Mouse (Mus musculus) liver, adult 2 months (tissue): ENCODE measurements around the gene Ppfia2. TPM values are rescaled to one million over a fixed set of nuclear protein-coding genes. Genes with fewer than 3 reads are reported as not detected.

Experiments
- DNase-seq: peaks from one replicate; pipeline ENCODE4 v3.0.0-alpha.2; 2011; ENCODE audit warnings: low read depth, low spot score; ENCODE audit errors: extremely low read depth
- H3K27ac ChIP-seq: fragments of 200-500 bp; replicated peaks from 2 replicates; pipeline ENCODE4 v1.5.1; 2012; ENCODE audit warnings: low read depth, mild to moderate bottlenecking, control low read depth, inconsistent platforms, low read length; ENCODE audit not compliant: insufficient read depth
- H3K27me3 ChIP-seq: fragments of 200-500 bp; 2 replicates; pipeline ENCODE4 v1.6.1; 2012; ENCODE audit warnings: mild to moderate bottlenecking, moderate library complexity, low read length, inconsistent platforms; ENCODE audit not compliant: control insufficient read depth, insufficient read depth
- H3K36me3 ChIP-seq: fragments of 200-500 bp; 2 replicates; pipeline ENCODE4 v1.6.1; 2012; ENCODE audit warnings: low read length, inconsistent platforms; ENCODE audit not compliant: control insufficient read depth, insufficient read depth
- H3K4me1 ChIP-seq: fragments of 200-500 bp; 2 replicates; pipeline ENCODE4 v1.6.1; 2011; ENCODE audit warnings: low read length; ENCODE audit not compliant: control insufficient read depth, insufficient read depth
- H3K4me3 ChIP-seq: fragments of 200-500 bp; 2 replicates; pipeline ENCODE4 v1.5.1; 2011; ENCODE audit warnings: low read depth, mild to moderate bottlenecking, control low read depth, low read length, moderate library complexity; ENCODE audit not compliant: insufficient read depth
- H3K79me2 ChIP-seq: fragments of 200-500 bp; 2 replicates; pipeline ENCODE4 v1.6.1; 2012; ENCODE audit warnings: inconsistent platforms, mild to moderate bottlenecking, low read length, moderate library complexity; ENCODE audit not compliant: control insufficient read depth, insufficient read depth
- H3K9ac ChIP-seq: fragments of 200-500 bp; 2 replicates; pipeline ENCODE4 v1.6.1; 2012; ENCODE audit warnings: low read depth, mild to moderate bottlenecking, control low read depth, inconsistent platforms, low read length
- CTCF ChIP-seq: fragments of 200-500 bp; IDR thresholded peaks from 2 replicates; pipeline ENCODE4 v1.5.1; 2011; ENCODE audit warnings: low read depth, low read length, control low read depth
- POLR2A ChIP-seq: fragments of 200-500 bp; IDR thresholded peaks from 2 replicates; pipeline ENCODE4 v1.6.1; 2011; ENCODE audit warnings: low read length, control low read depth; ENCODE audit not compliant: insufficient read depth; ENCODE audit errors: extremely low read depth
- WGBS: fragments of 180-500 bp; shearing (Covaris S2); methylation state at CpG from one replicate; pipeline ENCODE4 v1.1.7; 2018; 5-methylcytosine and 5-hydroxymethylcytosine counted together
- polyA plus RNA-seq: library from polyadenylated mRNA; depleted of rRNA; stranded (reverse); fragments of >200 nt; gene quantifications from 2 replicates; pipeline ENCODE4 v1.2.3, GENCODE M21; 2012
- total RNA-seq: library from RNA; depleted of rRNA; stranded (reverse); fragments of >200 nt; gene quantifications from 2 replicates; pipeline ENCODE4 v1.2.3, GENCODE M21; 2014

The Ppfia2 gene
- total and polyA plus RNA-seq, 2 experiments, result 0.02 to 0.74 TPM

DNA sequence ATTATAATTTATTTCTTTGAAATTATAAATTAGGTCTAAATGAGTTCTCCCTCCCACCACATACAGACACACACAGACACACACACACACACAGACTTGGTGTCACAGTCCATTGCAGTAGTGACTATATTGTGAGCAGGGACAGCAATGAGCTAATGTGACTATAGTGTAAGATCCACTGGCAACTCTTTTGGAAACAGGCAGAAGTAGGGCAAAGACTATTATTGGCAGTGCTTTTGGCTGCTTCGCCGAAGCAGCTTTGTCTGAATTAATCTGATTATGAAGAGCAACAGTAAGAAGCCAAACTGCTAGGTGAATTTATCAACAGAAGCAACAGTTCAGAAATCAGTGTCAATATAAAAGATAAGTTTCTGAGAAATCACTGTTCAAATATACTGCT, 249.8 kb downstream of the Ppfia2 start:
- Histone ChIP-seq H3K9ac (no peak overlapping the region), H3K4me3 (no peak overlapping the region), H3K27me3 (no peaks in the 10 kb centered on the region), H3K27ac (no peak overlapping the region), H3K36me3 (no peaks in the 10 kb centered on the region), H3K4me1 (no peaks in the 10 kb centered on the region), H3K79me2 (no peaks in the 10 kb centered on the region)
- WGBS, result 56% methylated on average over 2 of the region's 2 CpGs
- DNase-seq, result no peak
- TF ChIP-seq POLR2A, result no peak
- TF ChIP-seq CTCF, result no peak

DNA sequence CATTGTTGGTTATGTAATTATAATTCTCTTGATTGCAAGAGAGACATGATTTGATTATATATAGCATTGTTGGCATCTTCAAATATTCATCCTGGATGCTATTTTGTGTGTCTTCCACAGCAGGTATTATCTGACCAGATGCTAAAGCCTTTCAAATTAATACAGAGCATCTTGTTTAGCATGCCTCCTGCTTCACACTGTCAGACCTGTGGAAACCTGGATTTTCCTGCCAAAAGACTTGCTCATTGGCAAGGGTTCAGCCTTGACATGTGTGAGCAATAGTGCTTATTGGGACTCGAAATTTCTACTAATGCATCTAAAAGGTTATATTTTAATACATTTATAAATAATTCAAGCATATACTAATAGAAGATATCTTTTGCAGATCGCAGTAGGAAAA, 262.1 kb downstream of the Ppfia2 start:
- DNase-seq, result no peak
- 64% methylated on average over 2 of the region's 2 CpGs for WGBS
- Histone ChIP-seq H3K36me3 (no peaks in the 10 kb centered on the region), H3K79me2 (no peaks in the 10 kb centered on the region), H3K4me1 (no peaks in the 10 kb centered on the region), H3K4me3 (no peak overlapping the region), H3K27me3 (no peaks in the 10 kb centered on the region), H3K9ac (no peak overlapping the region), H3K27ac (no peak overlapping the region)
- TF ChIP-seq CTCF (no peak), POLR2A (no peak)

- Histone ChIP-seq H3K27ac (no peak overlapping the region), H3K4me1 (no peaks in the 10 kb centered on the region), H3K27me3 (no peaks in the 10 kb centered on the region), H3K4me3 (no peak overlapping the region), H3K79me2 (no peaks in the 10 kb centered on the region), H3K36me3 (no peaks in the 10 kb centered on the region), H3K9ac (no peak overlapping the region)
- TF ChIP-seq POLR2A, result no peak
- TF ChIP-seq CTCF, result no peak
- no peak for DNase-seq
- 90% methylated on average over 4 of the region's 4 CpGs for WGBS
Observed at GRCm38 (mm10) chr10:106736230-106737063, 266.3 kb downstream of the Ppfia2 start.

DNA sequence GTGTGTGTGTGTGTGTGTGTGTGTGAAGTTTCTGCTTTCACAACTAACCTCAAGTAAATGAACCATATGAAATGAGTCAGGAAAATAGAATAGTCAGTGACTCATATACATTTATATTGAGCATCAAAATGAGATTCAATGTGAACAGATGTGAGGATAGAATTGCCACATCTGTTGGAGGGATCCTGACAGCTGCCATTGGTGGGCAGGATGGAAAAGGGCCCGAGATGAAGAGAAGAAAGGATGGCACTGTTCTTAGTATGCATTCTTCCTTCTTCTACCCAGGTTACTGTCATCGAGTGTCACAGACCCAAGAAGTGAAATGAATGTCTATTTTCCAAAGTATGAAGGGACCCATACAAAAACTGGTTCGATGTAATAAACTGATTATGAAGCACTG, 268.1 kb downstream of the Ppfia2 start:
- H3K9ac ChIP-seq, result no peak overlapping the region
- 67% methylated on average over 3 of the region's 3 CpGs for whole genome bisulfite sequencing
- H3K4me3 ChIP-seq, result no peak overlapping the region
- no peaks in the 10 kb centered on the region for H3K79me2 ChIP-seq
- H3K27ac ChIP-seq, result no peak overlapping the region
- no peak for DNase-seq
- H3K4me1 ChIP-seq, result no peaks in the 10 kb centered on the region
- H3K36me3 ChIP-seq, result no peaks in the 10 kb centered on the region
- no peaks in the 10 kb centered on the region for H3K27me3 ChIP-seq
- TF ChIP-seq POLR2A, result no peak
- TF ChIP-seq CTCF, result no peak

- Histone ChIP-seq H3K79me2 (no peaks in the 10 kb centered on the region), H3K4me3 (no peak overlapping the region), H3K36me3 (no peaks in the 10 kb centered on the region), H3K27me3 (no peaks in the 10 kb centered on the region), H3K4me1 (no peaks in the 10 kb centered on the region), H3K27ac (no peak overlapping the region), H3K9ac (no peak overlapping the region)
- TF ChIP-seq POLR2A, result no peak
- TF ChIP-seq CTCF, result no peak
- no peak for DNase-seq
Observed at GRCm38 (mm10) chr10:106744966-106745365, 274.8 kb downstream of the Ppfia2 start.

GRCm38 (mm10) chr10:106761061-106761460, 290.9 kb downstream of the Ppfia2 start:
- Histone ChIP-seq H3K4me3 (no peak overlapping the region), H3K27me3 (no peaks in the 10 kb centered on the region), H3K27ac (no peak overlapping the region), H3K4me1 (no peaks in the 10 kb centered on the region), H3K36me3 (no peaks in the 10 kb centered on the region), H3K79me2 (no peaks in the 10 kb centered on the region), H3K9ac (no peak overlapping the region)
- DNase-seq, result no peak
- TF ChIP-seq POLR2A (no peak), CTCF (no peak)
- 81% methylated on average over 6 of the region's 6 CpGs for WGBS
